23 mouse cellular contexts compared by ENCODE assay signal in the genomic region with DNA sequence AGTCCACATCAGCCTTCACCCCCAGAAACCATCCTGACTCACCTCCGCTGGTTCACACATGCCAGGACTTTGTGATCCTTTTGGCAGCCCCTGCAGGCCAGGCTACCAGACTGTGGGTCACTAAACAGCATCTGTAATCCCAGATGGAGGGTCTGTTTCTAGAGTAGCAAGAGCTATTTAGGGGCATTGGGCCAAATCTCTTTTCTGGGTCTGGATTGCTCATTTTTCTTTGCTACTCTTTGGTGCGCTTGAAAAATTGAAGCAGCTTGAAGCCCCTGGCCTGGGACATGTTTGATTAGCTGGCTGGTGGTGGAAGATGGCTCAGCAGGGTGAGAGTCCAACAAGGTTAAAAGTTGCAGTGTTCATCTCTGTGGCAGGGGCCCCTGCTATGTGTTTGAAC.
A peak's percentile ranks its signal among the peaks of the same experiment; 100 is the strongest.
DNase-seq lines count a peak whose midpoint lies in the region; ATAC-seq lines count a peak whose summit lies in the region.
"Had no signal": no experiment of that assay in that cellular context is flagged by ENCODE, and none has a peak within 500 bp of the region (broad histone marks: within the 10 kb centered on the region; RNA-seq: fewer than 3 reads in every experiment).

No protein-coding gene starts in this region.

- no peaks in the 10 kb centered on the region for H3K27me3 ChIP-seq in neural tube, embryonic 11.5 days (ENCODE audit: control insufficient read depth, insufficient read depth, low read length)
- H3K27me3 ChIP-seq: forebrain, embryonic 13.5 days; heart, embryonic 13.5 days; hindbrain, embryonic 12.5 days had no signal

- no peak overlapping the region for H3K9ac ChIP-seq in neural tube, embryonic 11.5 days (ENCODE audit: low read length)
- H3K9ac ChIP-seq: forebrain, embryonic 13.5 days; heart, embryonic 13.5 days; hindbrain, embryonic 12.5 days had no signal

- no peak for ATAC-seq in neural tube, embryonic 11.5 days (ENCODE audit: insufficient read depth, low FRiP score, low TSS enrichment)
- ATAC-seq: activated CD4-positive, CD25-positive, alpha-beta regulatory T cell, adult 4 months; forebrain, embryonic 13.5 days; inflammation-experienced regulatory T-cells, adult 6 months; intestine, embryonic 16.5 days had no signal

- H3K4me3 ChIP-seq in neural tube, embryonic 11.5 days (ENCODE audit: low read depth, low read length): no peak overlapping the region
- H3K4me3 ChIP-seq: forebrain, embryonic 10.5 days; forebrain, embryonic 13.5 days; heart, adult 2 months; heart, embryonic 10.5 days; heart, embryonic 13.5 days; hindbrain, embryonic 12.5 days had no signal

- H3K4me1 ChIP-seq in neural tube, embryonic 11.5 days (ENCODE audit: control insufficient read depth, insufficient read depth, low read length): no peaks in the 10 kb centered on the region
- H3K4me1 ChIP-seq: forebrain, embryonic 10.5 days; forebrain, embryonic 13.5 days; heart, embryonic 10.5 days; heart, embryonic 13.5 days; hindbrain, embryonic 12.5 days had no signal

- no peak overlapping the region for H3K4me2 ChIP-seq in neural tube, embryonic 11.5 days (ENCODE audit: low read depth)
- H3K4me2 ChIP-seq: forebrain, embryonic 13.5 days; heart, embryonic 13.5 days; hindbrain, embryonic 12.5 days had no signal

- peak; percentile 42 to 60 for DNase-seq in adrenal gland, adult (ENCODE audit: inconsistent age in 2 of 2, low spot score in 1 of 2)
- no peak for DNase-seq in adrenal gland, postnatal 4 days (ENCODE audit: low spot score in 2 of 2)
- peak; percentile 42 to 51 for DNase-seq in cerebellum, postnatal 10 days
- no peak for DNase-seq in cerebellum, postnatal 36 days
- DNase-seq in heart, adult 11 months: peak; percentile 54
- no peak for DNase-seq in heart, postnatal 4 days
- peak; percentile 13 for DNase-seq in neural tube, embryonic 11.5 days (ENCODE audit: low spot score)
- no peak for DNase-seq in neural tube, embryonic 10.5 days (ENCODE audit: extremely low spot score, low spot score)
- DNase-seq: cerebellum, adult 11-12 months; cerebellum, adult 9-10 months; gastrocnemius, postnatal 25 days; heart, adult 2 months; heart, postnatal 14 days; kidney, adult 18-20 months had no signal

- 73% methylated on average over 2 of the region's 2 CpGs for WGBS in neural tube, embryonic 11.5 days

- no peaks in the 10 kb centered on the region for H3K36me3 ChIP-seq in neural tube, embryonic 11.5 days (ENCODE audit: control insufficient read depth, insufficient read depth, low read length)
- H3K36me3 ChIP-seq: forebrain, embryonic 10.5 days; heart, embryonic 10.5 days; heart, embryonic 13.5 days; hindbrain, embryonic 12.5 days had no signal

- no peaks in the 10 kb centered on the region for H3K9me3 ChIP-seq in neural tube, embryonic 11.5 days (ENCODE audit: control insufficient read depth, low read length)
- H3K9me3 ChIP-seq: forebrain, embryonic 10.5 days; forebrain, embryonic 13.5 days; heart, embryonic 10.5 days; heart, embryonic 13.5 days; hindbrain, embryonic 12.5 days had no signal

- no peak overlapping the region for H3K27ac ChIP-seq in neural tube, embryonic 11.5 days (ENCODE audit: low read depth, low read length)
- H3K27ac ChIP-seq: forebrain, embryonic 10.5 days; forebrain, embryonic 13.5 days; heart, adult 2 months; heart, embryonic 10.5 days; heart, embryonic 13.5 days; hindbrain, embryonic 12.5 days; hindbrain, postnatal 0 days had no signal

Comparison
In these comparisons a context has a peak if more than half of its experiments do, and no peak if none do; other contexts are left out.
1. DNase-seq: peak in adrenal gland, adult (2 of 2), cerebellum, postnatal 10 days (2 of 2), heart, adult 11 months (single experiment) and neural tube, embryonic 11.5 days (single experiment); none in adrenal gland, postnatal 4 days (0 of 2), cerebellum, postnatal 36 days (0 of 2), heart, postnatal 4 days (single experiment) and neural tube, embryonic 10.5 days (single experiment).